In the genomic region with DNA sequence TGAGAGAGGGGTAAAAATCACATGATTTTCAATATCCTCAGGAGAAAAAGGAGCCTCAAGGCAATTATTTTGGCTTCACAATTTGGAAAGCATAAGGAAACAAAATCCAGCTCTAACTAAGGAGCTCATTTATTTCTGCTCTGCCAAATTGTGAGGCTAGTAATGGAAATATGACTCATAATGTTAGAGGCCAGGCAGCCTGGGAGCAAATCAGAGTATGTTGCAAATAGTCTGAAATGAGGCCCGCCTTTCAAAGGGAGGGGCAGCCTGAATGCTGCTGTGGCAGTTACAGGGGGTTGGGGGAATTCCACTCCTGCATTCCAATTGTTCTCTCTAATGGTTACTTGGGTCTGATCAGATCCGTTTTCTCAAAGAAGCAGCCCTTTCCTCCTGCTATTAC, we compare ENCODE assay signal across 14 mouse cellular contexts. TPM values are rescaled to one million over a fixed set of nuclear protein-coding genes. Genes with fewer than 3 reads are reported as not detected.
DNase-seq lines count a peak whose midpoint lies in the region; ATAC-seq and TF ChIP-seq lines count a peak whose summit lies in the region.
"Had no signal": no experiment of that assay in that cellular context is flagged by ENCODE, and none has a peak within 500 bp of the region (broad histone marks: within the 10 kb centered on the region; RNA-seq: fewer than 3 reads in every experiment).

No protein-coding gene starts in this region.

- 50% methylated on average over 2 of the region's 2 CpGs for WGBS in liver, adult 2 months
- WGBS in heart, postnatal 0 days, result 18% methylated on average over 2 of the region's 2 CpGs

- no peak for TF ChIP-seq EP300 in heart, postnatal 0 days (IDR thresholded peaks at IDR 0.05; ENCODE audit: low read depth)

- no peaks in the 10 kb centered on the region for H3K79me2 ChIP-seq in liver, adult 2 months (ENCODE audit: control insufficient read depth, insufficient read depth, low read length)

- no peak overlapping the region for H3K4me2 ChIP-seq in heart, postnatal 0 days (ENCODE audit: low read depth, low read length)
- H3K4me2 ChIP-seq: embryonic facial prominence, embryonic 12.5 days; liver, embryonic 13.5 days; midbrain, embryonic 15.5 days had no signal

- H3K4me3 ChIP-seq in liver, adult 2 months (ENCODE audit: insufficient read depth, low read depth, low read length), result no peak overlapping the region
- H3K4me3 ChIP-seq in heart, postnatal 0 days (ENCODE audit: low read depth, low read length), result no peak overlapping the region
- H3K4me3 ChIP-seq: embryonic facial prominence, embryonic 12.5 days; hindbrain, embryonic 10.5 days; liver, embryonic 13.5 days; midbrain, embryonic 15.5 days had no signal

- no peaks in the 10 kb centered on the region for H3K36me3 ChIP-seq in liver, adult 2 months (ENCODE audit: control insufficient read depth, insufficient read depth, low read length)
- H3K36me3 ChIP-seq in heart, postnatal 0 days (replicated peaks; ENCODE audit: control insufficient read depth, insufficient read depth, low read length), result no peaks in the 10 kb centered on the region
- H3K36me3 ChIP-seq: embryonic facial prominence, embryonic 12.5 days; hindbrain, embryonic 10.5 days; liver, embryonic 13.5 days; midbrain, embryonic 15.5 days had no signal

- TF ChIP-seq CTCF in liver, adult 2 months (IDR thresholded peaks at IDR 0.05; ENCODE audit: low read depth, low read length), result no peak
- no peak for TF ChIP-seq CTCF in heart, postnatal 0 days (IDR thresholded peaks at IDR 0.05; ENCODE audit: low read depth)

- TF ChIP-seq POLR2A in liver, adult 2 months (IDR thresholded peaks at IDR 0.05; ENCODE audit: extremely low read depth, insufficient read depth, low read length), result no peak

- no peak overlapping the region for H3K27ac ChIP-seq in liver, adult 2 months (replicated peaks; ENCODE audit: insufficient read depth, low read depth, low read length)
- no peak overlapping the region for H3K27ac ChIP-seq in heart, postnatal 0 days (ENCODE audit: low read depth)
- H3K27ac ChIP-seq: embryonic facial prominence, embryonic 12.5 days; hindbrain, embryonic 10.5 days; liver, embryonic 13.5 days; midbrain, embryonic 15.5 days had no signal

- peak; percentile 62; the same call in 1 of the 2 replicates for ATAC-seq in heart, postnatal 0 days (ENCODE audit: insufficient read depth, low read depth)
- ATAC-seq: midbrain, embryonic 15.5 days had no signal

- H3K4me1 ChIP-seq in liver, adult 2 months (ENCODE audit: control insufficient read depth, insufficient read depth, low read length), result no peaks in the 10 kb centered on the region
- H3K4me1 ChIP-seq in heart, postnatal 0 days (ENCODE audit: control insufficient read depth, insufficient read depth), result no peaks in the 10 kb centered on the region
- H3K4me1 ChIP-seq: embryonic facial prominence, embryonic 12.5 days; hindbrain, embryonic 10.5 days; liver, embryonic 13.5 days; midbrain, embryonic 15.5 days had no signal

- no peak overlapping the region for H3K9ac ChIP-seq in liver, adult 2 months (ENCODE audit: low read depth, low read length)
- H3K9ac ChIP-seq in heart, postnatal 0 days (replicated peaks; ENCODE audit: low read depth, low read length), result no peak overlapping the region
- H3K9ac ChIP-seq: embryonic facial prominence, embryonic 12.5 days; liver, embryonic 13.5 days; midbrain, embryonic 15.5 days had no signal

- no peaks in the 10 kb centered on the region for H3K27me3 ChIP-seq in liver, adult 2 months (ENCODE audit: control insufficient read depth, insufficient read depth, low read length)
- no peaks in the 10 kb centered on the region for H3K27me3 ChIP-seq in heart, postnatal 0 days (ENCODE audit: control insufficient read depth, insufficient read depth, low read length)
- H3K27me3 ChIP-seq: embryonic facial prominence, embryonic 12.5 days; liver, embryonic 13.5 days; midbrain, embryonic 15.5 days had no signal

- no peaks in the 10 kb centered on the region for H3K9me3 ChIP-seq in heart, postnatal 0 days (replicated peaks; ENCODE audit: control insufficient read depth, low read length)
- H3K9me3 ChIP-seq: embryonic facial prominence, embryonic 12.5 days; hindbrain, embryonic 10.5 days; liver, embryonic 13.5 days; midbrain, embryonic 15.5 days had no signal

- peak; percentile 39 for DNase-seq in adrenal gland, adult 2 months
- DNase-seq in adrenal gland, postnatal 4 days (ENCODE audit: low spot score in 2 of 2), result no peak
- DNase-seq in liver, adult 2 months (ENCODE audit: extremely low read depth, low read depth, low spot score), result peak; percentile 1
- DNase-seq in liver, result no peak
- peak; percentile 18 for DNase-seq in heart, postnatal 0 days (ENCODE audit: low spot score)
- peak; percentile 34 for DNase-seq in skeletal muscle tissue, adult 2 months (ENCODE audit: low read depth, low spot score)
- DNase-seq in spleen, postnatal 36 days (ENCODE audit: low spot score in 2 of 2), result no peak
- DNase-seq in natural killer cell, adult 2 months (ENCODE audit: low spot score in 2 of 2), result no peak
- DNase-seq: cerebellum, adult 11 months; liver, embryonic 13.5 days; thymus, postnatal 14 days had no signal

RNA-seq across cellular contexts. Expression of a gene that starts 20.9 kb away (rescaled TPM):
- 10 to 100 TPM; 13.6 to 15.6 TPM for total RNA-seq in adrenal gland, adult 2 months (2021)
- 3.1 and 5.0 TPM in 2 replicates for polyA plus RNA-seq in adrenal gland, adult 2 months (2012; rRNA removed)
- 10 to 100 TPM; 12.0 to 15.6 TPM for total RNA-seq in adrenal gland, postnatal 4 days (2021)
- 2.5 and 3.3 TPM in 2 replicates for total RNA-seq in liver, adult 2 months (2014; rRNA removed)
- 0.73 and 0.99 TPM in 2 replicates for polyA plus RNA-seq in liver, adult 2 months (2012; rRNA removed)
- 7.6 and 8.5 TPM in 2 replicates for total RNA-seq in heart, postnatal 0 days (2014; rRNA removed; ENCODE audit: low replicate concordance)
- 0.37 and 0.48 TPM in 2 replicates for polyA plus RNA-seq in heart, postnatal 0 days (2015; fragmentation: Nextera tagmentation; extraction: Ambion mirVana)

RNA-seq across cellular contexts. Expression of a gene that starts 48.1 kb away (rescaled TPM):
- total RNA-seq in adrenal gland, adult 2 months (2021), result 10 to 100 TPM; 29.6 to 33.2 TPM
- 9.4 and 15.1 TPM in 2 replicates for polyA plus RNA-seq in adrenal gland, adult 2 months (2012; rRNA removed)
- 10 to 100 TPM; 20.5 to 22.3 TPM for total RNA-seq in adrenal gland, postnatal 4 days (2021)
- total RNA-seq in liver, adult 2 months (2014; rRNA removed), result 31.6 and 37.6 TPM in 2 replicates
- 4.5 and 5.8 TPM in 2 replicates for polyA plus RNA-seq in liver, adult 2 months (2012; rRNA removed)
- 11.3 and 21.4 TPM in 2 replicates for total RNA-seq in heart, postnatal 0 days (2014; rRNA removed; ENCODE audit: low replicate concordance)
- 5.9 and 6.4 TPM in 2 replicates for polyA plus RNA-seq in heart, postnatal 0 days (2015; fragmentation: Nextera tagmentation; extraction: Ambion mirVana)

Comparison
In these comparisons a context has a peak if more than half of its experiments do, and no peak if none do; other contexts are left out.
1. DNase-seq: peak in adrenal gland, adult 2 months (single experiment), liver, adult 2 months (single experiment), heart, postnatal 0 days (single experiment) and skeletal muscle tissue, adult 2 months (single experiment); none in adrenal gland, postnatal 4 days (0 of 2), liver (single experiment), spleen, postnatal 36 days (0 of 2) and natural killer cell, adult 2 months (0 of 2).